Mouse (Mus musculus): ENCODE data around the gene Slc2a5.

The Slc2a5 gene

DNA sequence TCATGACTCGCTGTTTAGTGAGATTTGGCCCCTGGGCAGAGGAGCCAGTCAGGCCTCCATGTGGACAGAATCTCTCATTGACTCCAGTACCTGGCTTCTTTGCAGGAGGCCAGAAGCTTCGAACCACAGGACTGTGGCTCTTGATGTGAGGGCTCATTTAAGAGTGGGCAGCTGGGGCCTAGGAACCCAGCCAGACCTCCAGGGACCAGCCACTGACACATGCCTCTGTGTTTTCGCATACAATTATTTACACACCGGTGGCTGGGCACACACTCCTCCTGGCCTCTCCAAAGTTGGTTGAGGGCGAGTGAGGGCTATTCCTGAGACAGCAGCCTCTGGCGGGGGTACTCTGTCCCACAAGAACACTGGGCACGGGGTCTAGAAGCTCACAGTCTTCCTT, 21.3 kb downstream of the Slc2a5 start:
- no peak for DNase-seq (ENCODE audit: low read depth)

GRCm38 (mm10) chr4:150144242-150144641, 25.2 kb downstream of the Slc2a5 start:
- DNase-seq (ENCODE audit: low read depth) = no peak

DNA sequence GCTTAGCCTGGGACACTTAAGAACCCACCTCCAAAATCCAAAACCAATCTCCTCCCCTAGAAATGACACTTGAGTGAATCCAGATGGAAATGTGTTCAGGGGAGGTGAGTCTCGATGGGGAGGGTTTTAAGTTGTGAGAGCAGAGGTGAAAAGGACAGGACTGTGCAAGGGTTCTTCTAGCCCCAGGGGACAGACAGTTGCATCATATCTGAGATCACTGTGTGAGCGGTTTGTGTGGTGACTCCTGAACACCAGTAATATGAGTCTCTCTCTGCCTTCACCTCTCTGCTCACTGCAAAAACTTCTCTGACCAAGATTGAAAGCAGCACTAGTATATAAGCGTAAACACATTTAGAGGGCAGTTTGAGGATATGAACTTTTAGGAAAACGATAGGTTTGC, 27.2 kb downstream of the Slc2a5 start:
- DNase-seq (ENCODE audit: low read depth) = peak; percentile 50

- DNase-seq (ENCODE audit: low read depth) = peak; percentile 24
Observed at GRCm38 (mm10) chr4:150151045-150151444, 32.0 kb downstream of the Slc2a5 start.

GRCm38 (mm10) chr4:150152483-150152882, 33.4 kb downstream of the Slc2a5 start:
- DNase-seq (ENCODE audit: low read depth) = no peak

DNA sequence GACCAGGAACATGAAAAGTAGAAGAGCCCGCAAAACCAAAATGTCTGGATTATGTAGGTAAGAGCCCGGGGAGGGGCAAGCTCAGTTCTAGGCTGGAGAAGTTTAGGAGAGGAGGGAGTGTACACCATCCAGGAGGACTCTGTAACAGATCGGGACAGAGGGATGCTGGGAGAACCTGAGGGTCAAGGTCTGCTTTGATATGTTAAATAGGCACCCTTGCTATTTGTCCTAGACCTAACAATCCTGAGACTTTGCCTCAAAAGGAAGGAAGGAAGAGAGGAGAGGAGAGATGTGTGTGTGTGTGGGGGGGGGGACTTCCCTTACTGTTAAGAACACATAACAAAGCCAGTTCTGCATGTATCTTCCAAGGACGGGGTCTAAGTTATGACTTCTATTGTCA, 36.2 kb downstream of the Slc2a5 start:
- no peak for DNase-seq (ENCODE audit: low read depth)

GRCm38 (mm10) chr4:150155731-150156130, 36.6 kb downstream of the Slc2a5 start:
- peak; percentile 77 for DNase-seq (ENCODE audit: low read depth)

- DNase-seq (ENCODE audit: low read depth) = no peak
Observed at GRCm38 (mm10) chr4:150157348-150157882, 38.3 kb downstream of the Slc2a5 start.

GRCm38 (mm10) chr4:150159458-150159857, 40.4 kb downstream of the Slc2a5 start:
- DNase-seq (ENCODE audit: low read depth) = peak; percentile 23

GRCm38 (mm10) chr4:150162561-150163169, 43.6 kb downstream of the Slc2a5 start:
- no peak for DNase-seq (ENCODE audit: low read depth)

DNA sequence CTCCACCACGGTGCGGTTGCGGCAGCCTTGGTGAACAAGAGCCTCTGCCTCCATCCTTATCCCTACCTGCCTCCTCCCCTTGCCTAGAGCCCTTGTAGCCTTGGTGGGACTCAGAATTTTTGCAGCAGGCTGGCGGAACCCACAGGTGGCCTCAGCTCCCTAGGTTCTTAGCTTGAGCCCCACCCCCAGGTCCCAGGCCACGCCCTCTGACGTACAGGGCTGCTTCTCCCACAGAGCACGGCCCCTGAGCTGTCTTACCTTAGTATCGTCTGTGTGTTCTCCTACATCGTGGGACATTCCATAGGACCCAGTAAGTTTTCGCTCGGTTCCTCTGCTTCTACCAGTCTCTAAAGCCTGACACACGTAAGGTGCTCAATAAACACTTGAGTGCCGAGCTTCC, 45.8 kb downstream of the Slc2a5 start:
- no peak for DNase-seq (ENCODE audit: low read depth)

DNA sequence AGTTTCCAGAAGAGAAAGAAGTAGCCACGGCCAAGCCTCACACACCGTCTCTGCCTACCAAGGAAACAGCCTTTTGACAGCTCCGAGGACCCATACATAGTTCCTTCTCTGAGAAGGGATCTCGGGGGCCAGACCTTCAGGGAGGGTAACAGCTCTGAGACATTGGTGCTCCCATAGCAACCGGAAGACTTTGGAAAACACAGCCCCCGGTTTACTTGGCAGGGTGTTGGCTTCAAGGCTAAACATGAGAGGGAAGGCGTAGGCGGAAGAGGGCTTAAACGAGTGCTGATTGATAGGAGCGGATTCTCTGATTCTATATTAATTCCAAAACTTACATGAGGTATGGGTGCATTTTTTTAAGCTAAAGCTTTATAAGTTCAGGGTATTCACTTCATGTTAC, 49.3 kb downstream of the Slc2a5 start:
- no peak for DNase-seq (ENCODE audit: low read depth)

GRCm38 (mm10) chr4:150172107-150172506, 53.0 kb downstream of the Slc2a5 start:
- DNase-seq (ENCODE audit: low read depth) = no peak

GRCm38 (mm10) chr4:150173281-150173680, 54.2 kb downstream of the Slc2a5 start:
- peak; percentile 63 for DNase-seq (ENCODE audit: low read depth)

DNA sequence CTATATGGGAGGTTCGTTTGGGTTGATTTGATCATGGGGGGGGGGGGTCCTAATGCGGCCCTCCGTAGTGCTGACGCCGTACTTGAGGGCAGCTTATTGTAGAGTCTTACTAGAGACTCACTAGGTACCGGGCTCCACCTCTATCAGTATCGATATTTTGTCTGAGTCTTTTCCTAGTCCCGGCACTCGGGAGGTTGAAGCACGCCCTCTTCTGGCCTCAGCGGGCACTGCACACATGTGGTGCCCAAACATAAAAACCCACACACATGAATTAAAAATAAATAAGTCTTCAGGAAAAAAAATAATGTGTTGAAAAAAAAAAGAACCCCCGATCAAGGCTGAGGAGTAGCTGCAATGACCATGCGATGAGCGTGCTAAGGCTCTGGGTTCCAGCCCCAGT, 54.9 kb downstream of the Slc2a5 start:
- DNase-seq (ENCODE audit: low read depth) = no peak

DNA sequence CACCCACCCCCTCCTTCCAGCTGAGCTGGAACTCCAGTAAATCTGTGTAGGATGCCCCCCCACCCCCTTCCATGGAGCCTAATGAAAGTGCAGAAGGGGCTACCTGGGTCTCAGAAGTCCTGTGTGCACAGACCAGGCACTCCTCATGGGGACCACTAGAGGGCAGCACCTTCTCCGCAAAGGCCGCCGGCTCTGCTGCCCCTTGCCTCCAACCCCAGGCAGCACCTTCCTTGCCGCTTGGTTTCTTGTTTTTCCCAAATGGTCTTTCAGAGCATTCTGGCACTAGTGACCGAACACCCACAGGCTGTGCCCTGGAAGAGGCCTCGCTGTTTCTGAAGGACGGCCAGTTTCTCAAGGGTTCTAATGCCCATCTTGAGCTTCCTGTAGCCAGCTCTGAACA, 57.5 kb downstream of the Slc2a5 start:
- DNase-seq (ENCODE audit: low read depth) = peak; percentile 74

DNA sequence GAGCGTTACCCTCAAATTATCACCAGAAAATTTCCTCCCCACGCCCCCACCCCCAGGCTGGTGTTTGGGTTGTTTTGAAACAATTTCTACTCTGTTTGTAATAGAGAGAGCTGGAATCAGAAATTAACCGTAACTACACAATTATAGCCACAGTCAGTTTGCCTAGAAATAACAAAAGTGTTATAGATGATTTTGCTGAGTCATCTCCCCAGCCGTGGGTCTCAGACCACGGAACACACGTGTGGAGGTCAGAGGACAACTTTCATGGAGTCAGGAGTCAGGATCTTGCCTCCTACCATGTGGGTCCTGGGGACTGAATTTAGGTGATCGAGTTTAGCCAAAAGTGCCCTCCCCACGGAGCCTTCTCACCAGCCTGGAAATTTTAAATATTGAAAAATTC, 58.0 kb downstream of the Slc2a5 start:
- peak; percentile 31 for DNase-seq (ENCODE audit: low read depth)

GRCm38 (mm10) chr4:150178131-150178530, 59.0 kb downstream of the Slc2a5 start:
- DNase-seq (ENCODE audit: low read depth) = no peak

DNA sequence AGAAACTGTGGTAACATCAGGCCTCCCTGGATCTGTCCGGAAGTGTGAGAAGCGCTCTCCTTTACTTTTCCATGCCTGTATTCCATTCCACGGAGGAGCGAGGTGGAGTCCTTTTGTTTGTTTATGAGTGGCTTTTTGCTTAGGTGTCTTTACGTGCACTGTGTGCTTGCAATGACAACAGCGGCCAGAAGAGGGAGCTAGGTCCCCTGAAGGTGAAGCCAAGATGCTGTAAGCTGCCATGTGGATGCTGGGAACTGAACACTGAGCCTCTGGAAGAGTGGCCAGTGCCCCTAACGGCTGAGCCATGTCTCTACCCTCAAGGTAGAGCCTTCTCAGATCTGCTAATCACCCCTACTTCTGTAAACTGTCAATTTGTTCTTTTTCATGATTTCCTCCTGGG, 62.2 kb downstream of the Slc2a5 start:
- peak; percentile 54 for DNase-seq (ENCODE audit: low read depth)

DNA sequence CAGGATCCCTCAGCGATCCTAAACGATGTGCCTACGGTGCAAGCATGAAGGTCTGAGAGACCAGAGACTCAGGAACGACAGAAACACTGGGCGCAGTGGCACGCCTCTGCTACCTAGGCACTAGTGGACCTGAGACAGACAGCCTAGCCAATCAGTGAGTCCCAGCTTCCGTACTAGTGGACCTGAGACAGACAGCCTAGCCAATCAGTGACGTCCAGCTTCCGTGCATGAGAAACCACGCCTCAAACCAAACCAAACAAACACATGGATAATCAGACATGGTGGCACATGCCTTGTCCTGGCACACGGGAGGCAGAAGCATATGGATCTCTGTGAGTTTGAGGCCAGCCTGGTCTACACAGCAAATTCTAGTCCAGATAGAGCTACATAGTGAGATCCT, 69.2 kb downstream of the Slc2a5 start:
- no peak for DNase-seq (ENCODE audit: low read depth)

DNA sequence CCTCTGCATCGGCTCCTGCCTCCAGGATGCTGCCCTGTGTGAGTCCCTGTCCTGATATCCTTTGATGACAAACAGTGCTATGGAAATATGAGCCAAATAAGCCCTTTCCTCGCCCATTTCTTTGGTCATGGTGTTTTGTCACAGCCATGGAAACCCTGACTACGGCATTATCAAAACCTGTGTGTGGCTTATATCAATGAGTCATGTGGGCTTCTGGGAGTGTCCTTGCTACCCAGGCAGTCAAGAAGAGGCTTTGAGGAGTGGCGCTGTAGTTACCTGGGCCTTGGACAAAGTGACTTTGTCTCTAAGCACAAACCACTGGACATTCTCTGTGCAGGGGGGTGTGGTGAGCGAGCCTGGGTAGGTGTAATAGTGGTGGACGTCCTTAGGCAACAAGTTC, 73.1 kb downstream of the Slc2a5 start:
- DNase-seq (ENCODE audit: low read depth) = peak; percentile 55

Data from 416B (cell line).